Mouse (Mus musculus) left cerebral cortex, adult 2 months (tissue): ENCODE measurements around the gene Adprhl2. TPM values are rescaled to one million over a fixed set of nuclear protein-coding genes. Genes with fewer than 3 reads are reported as not detected.
A peak's percentile ranks its signal among the peaks of the same experiment; 100 is the strongest.

Experiments
- DNase-seq, 2 experiments: peaks; one replicate each; pipeline ENCODE4 v3.0.0; 2021 to 2022; ENCODE audit warnings: low spot score in 2 of 2, mixed read lengths in 1 of 2; ENCODE audit errors: extremely low spot score in 1 of 2
- H3K27ac ChIP-seq: fragments of 200-600 bp; 2 replicates; pipeline ENCODE4 v1.8.1; 2022
- H3K4me3 ChIP-seq: fragments of 200-600 bp; 2 replicates; pipeline ENCODE4 v1.8.1; 2022
- CTCF ChIP-seq: fragments of 200-600 bp; IDR thresholded peaks from 2 replicates; pipeline ENCODE4 v1.8.1; 2022; ENCODE audit warnings: antibody characterized with exemption, mild to moderate bottlenecking, moderate library complexity
- intact Hi-C: fragments of 180-260 bp; cut with DNase I; formaldehyde crosslinking; loops from one replicate; pipeline ENCODE4 v1.15.1; 2025
- long read RNA-seq, 2 experiments: library from polyadenylated mRNA; stranded (forward); transcript quantifications; one replicate each; pipeline ENCODE4 v2.0.0; 2021; ENCODE audit warnings: borderline mapping rate in 2 of 2
- total RNA-seq, 2 experiments: library from RNA; stranded (reverse); gene quantifications; 2 replicates each; pipeline ENCODE4 v1.2.3; 2021

Adprhl2 gene
- total RNA-seq = 10 to 100 TPM; 29.5 to 29.9 TPM
- long read RNA-seq, experiment 1, transcript Adprhl2-201 (6 exons, 1,672 nt) = major isoform, 37 of 50 reads
- long read RNA-seq, experiment 1, transcript Adprhl2-202 (4 exons, 1,826 nt) = minor isoform, 5 of 50 reads
- long read RNA-seq, experiment 1, partial matches to known transcripts = 3 of 50 reads
- long read RNA-seq, experiment 1, other reads (novel, unspliced or antisense) = 5 of 50 reads
- long read RNA-seq, experiment 2, transcript Adprhl2-201 (6 exons, 1,672 nt) = major isoform, 29 of 38 reads
- long read RNA-seq, experiment 2, partial matches to known transcripts = 1 of 38 reads
- long read RNA-seq, experiment 2, other reads (novel, unspliced or antisense) = 6 of 38 reads

GRCm38 (mm10) chr4:126321111-126321853, at the start of gene Adprhl2:
TSS of gene Adprhl2 (minus strand) at chr4:126321703.
- TF ChIP-seq CTCF = peak; percentile 100
- intact Hi-C loops = no loop called here
- H3K4me3 ChIP-seq = peak within 1 kb of the TSS; percentile 95
- peak; percentile 98 to 100 for DNase-seq
- H3K27ac ChIP-seq = peak within 1 kb of the TSS; percentile 85

- no peak for TF ChIP-seq CTCF
- intact Hi-C loops = no loop called here
These were observed 38.6 kb upstream of the Adprhl2 start for GRCm38 (mm10) chr4:126360069-126360468.

DNA sequence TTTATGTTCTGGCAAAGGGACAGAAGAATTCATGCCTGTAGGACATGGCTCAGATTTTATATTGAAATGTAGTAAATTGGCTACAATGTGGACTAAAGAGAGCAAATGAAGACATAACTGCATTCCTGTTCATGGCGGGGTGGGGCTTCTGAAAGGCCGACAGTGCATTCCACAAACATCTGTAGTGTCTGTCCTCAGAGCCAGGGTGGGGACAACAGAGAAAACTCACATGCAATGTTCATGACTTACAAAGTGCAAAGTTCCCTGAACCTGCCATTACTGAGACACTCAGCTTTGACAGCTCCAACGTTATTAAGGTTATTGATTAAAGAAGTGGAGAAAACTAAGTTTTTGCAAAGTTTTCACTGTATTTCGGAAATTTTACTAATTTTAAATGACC, 21.9 kb upstream of the Adprhl2 start:
- Histone ChIP-seq H3K4me3 (no peak overlapping the region), H3K27ac (no peak overlapping the region)
- no peak for DNase-seq
- intact Hi-C loops = no loop called here
- TF ChIP-seq CTCF = no peak

More at GRCm38 (mm10) chr4:126360069-126360468, 38.6 kb upstream of the Adprhl2 start:
- no peak for DNase-seq
- Histone ChIP-seq H3K4me3 (no peak overlapping the region), H3K27ac (no peak overlapping the region)

GRCm38 (mm10) chr4:126339461-126339860, 18.0 kb upstream of the Adprhl2 start:
- Histone ChIP-seq H3K4me3 (no peak overlapping the region), H3K27ac (no peak overlapping the region)
- intact Hi-C loops = no loop called here
- no peak for TF ChIP-seq CTCF
- no peak for DNase-seq

GRCm38 (mm10) chr4:126332358-126332757, 10.9 kb upstream of the Adprhl2 start:
- Histone ChIP-seq H3K4me3 (no peak overlapping the region), H3K27ac (no peak overlapping the region)
- TF ChIP-seq CTCF = peak; percentile 34
- intact Hi-C loops = no loop called here
- DNase-seq = no peak

- H3K4me3 ChIP-seq = no peak overlapping the region
- intact Hi-C loops = no loop called here
- DNase-seq = no peak
- TF ChIP-seq CTCF = no peak
- H3K27ac ChIP-seq = no peak overlapping the region
These were observed 10.2 kb upstream of the Adprhl2 start for GRCm38 (mm10) chr4:126331751-126332150.

DNA sequence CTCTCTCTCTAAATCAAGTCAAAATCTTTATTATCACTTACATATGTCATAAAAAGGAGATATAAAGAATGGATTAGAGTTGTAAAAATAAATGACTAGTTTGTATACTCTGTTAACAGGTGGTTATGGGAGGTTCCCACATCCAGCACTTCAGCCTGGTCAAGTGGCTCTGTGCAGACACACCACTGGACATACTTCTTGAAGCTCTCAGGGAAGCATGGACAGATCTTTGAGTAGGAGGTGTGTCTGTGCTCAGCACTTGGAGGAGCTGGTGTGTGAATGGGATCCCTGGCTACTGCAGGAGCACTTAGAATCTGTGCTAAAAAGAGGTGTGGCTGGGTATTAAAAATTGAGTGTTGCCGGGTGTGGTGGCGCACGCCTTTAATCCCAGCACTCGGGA, 8.8 kb upstream of the Adprhl2 start:
- no peak for DNase-seq
- intact Hi-C loops = no loop called here
- no peak overlapping the region for H3K27ac ChIP-seq
- TF ChIP-seq CTCF = no peak
- no peak overlapping the region for H3K4me3 ChIP-seq

- DNase-seq = no peak
- no peak; the same call in 1 of the 2 replicates for TF ChIP-seq CTCF
- no peak overlapping the region for H3K4me3 ChIP-seq
- H3K27ac ChIP-seq = no peak overlapping the region
- intact Hi-C loops = no loop called here
These were observed 4.5 kb upstream of the Adprhl2 start for GRCm38 (mm10) chr4:126326036-126326435.

DNA sequence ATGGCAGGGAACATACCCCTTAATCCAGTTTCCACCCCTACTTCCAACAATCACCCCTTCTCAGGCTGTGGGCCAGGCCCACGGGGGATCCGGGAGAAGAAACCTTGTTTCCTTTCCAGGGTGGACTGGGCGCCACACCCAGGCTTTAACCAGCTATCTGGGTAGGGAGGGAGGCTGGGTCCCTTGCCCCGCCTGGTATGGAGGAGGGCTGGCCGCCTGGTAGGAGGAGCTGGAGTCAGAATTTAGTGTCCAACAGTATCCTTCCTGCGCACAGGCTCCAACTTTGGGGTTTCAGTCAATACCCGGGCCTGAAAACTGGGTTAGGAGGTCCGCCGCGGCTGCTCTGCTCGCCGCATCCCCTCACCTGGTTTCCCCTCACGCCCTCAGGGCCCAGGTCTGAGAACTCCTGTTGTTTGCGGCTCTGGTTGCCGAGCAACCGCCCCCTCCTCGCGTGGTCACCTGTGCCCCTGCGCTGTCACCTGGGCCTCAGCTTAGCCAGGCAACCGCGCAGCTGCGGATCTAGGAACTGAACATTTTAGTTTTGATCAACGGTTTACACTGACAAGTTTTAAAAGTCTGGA, 3.9 kb upstream of the Adprhl2 start, which contains the start of gene Tekt2:
Tekt2 (minus strand) TSS at position 408 of the 581 bp plus-strand sequence.
- TF ChIP-seq CTCF = no peak
- intact Hi-C loops = no loop called here
- DNase-seq = no peak
- H3K27ac ChIP-seq = no peak within 1 kb of the TSS
- H3K4me3 ChIP-seq = no peak within 1 kb of the TSS

GRCm38 (mm10) chr4:126324861-126325260, 3.4 kb upstream of the Adprhl2 start:
- no peak for TF ChIP-seq CTCF
- Histone ChIP-seq H3K4me3 (no peak overlapping the region), H3K27ac (no peak overlapping the region)
- no peak for DNase-seq
- intact Hi-C loops = no loop called here

- intact Hi-C loops = no loop called here
- no peak for TF ChIP-seq CTCF
These were observed 1.1 kb upstream of the Adprhl2 start for GRCm38 (mm10) chr4:126322646-126323045.

More at GRCm38 (mm10) chr4:126322646-126323045, 1.1 kb upstream of the Adprhl2 start:
- no peak for DNase-seq
- H3K4me3 ChIP-seq = no peak overlapping the region
- H3K27ac ChIP-seq = no peak overlapping the region
